Mouse (Mus musculus) CD4-positive, CD25-positive, alpha-beta regulatory T cell, adult 2 months (primary cell): Measurements from ENCODE around the gene Grip1.

Experiments used
- DNase-seq: peaks from one replicate; pipeline ENCODE4 v3.0.0-alpha.2; 2012; ENCODE audit warnings: low read depth, low spot score

Gene Grip1

DNA sequence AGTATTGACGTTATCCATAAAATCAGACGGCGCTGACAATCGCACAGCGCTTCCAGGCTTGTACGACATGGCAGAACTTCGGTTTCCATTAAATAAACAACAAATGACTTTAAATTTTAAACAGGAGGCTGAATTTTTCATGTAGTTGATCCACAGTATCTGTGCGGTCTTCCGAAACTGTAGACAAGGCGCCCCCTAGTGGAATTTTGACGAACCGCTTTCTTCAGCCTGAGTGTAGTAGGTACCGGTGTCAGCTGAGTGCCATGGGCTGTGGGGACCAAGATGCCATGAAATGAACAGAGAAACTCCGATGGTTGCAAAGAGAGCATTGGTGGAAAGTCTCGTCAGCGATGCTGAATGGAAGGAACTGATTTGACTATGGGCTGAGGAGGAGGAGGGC lies 677.0 kb downstream of the Grip1 start:
- peak; percentile 62 for DNase-seq

- DNase-seq, result no peak
Measured at GRCm38 (mm10) chr10:120133697-120134096, 680.1 kb downstream of the Grip1 start.

DNA sequence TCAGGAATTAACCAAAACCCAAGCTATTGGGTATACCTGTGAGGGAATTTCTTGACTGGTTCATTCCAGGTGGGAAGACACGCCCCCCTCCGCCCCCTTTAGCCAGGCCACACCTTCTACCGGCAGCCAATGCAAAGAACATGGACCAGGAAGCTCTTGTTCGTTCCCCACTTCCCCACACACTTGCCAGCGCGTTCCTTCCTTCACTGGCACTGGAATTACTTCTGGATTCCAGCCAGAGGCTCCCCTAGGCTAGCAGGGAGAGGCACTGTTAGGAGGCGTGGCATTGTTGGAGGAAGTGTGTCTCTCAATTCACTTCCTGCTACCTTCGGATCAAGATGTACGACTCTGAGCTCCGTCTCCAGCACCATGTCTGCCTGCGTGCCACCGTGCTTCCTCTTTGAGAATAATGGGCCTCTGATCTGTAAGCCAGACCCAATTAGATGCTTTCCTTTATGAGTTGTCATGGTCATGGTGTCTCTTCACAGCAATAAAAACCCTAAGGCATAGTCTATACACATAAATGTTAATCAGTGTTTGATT lies 682.5 kb downstream of the Grip1 start:
- DNase-seq, result no peak
